Mouse (Mus musculus) limb, embryonic 12.5 days (tissue): ENCODE results near the gene Sarnp. TPM values are rescaled to one million over a fixed set of nuclear protein-coding genes. Genes with fewer than 3 reads are reported as not detected.

Experiments
- ATAC-seq: fragments of 200-750 bp; cut with Nextera tagmentation; 2 replicates; pipeline ENCODE4 v1.8.0; 2017; ENCODE audit warnings: low read depth, moderate TSS enrichment; ENCODE audit not compliant: insufficient number of reproducible peaks, insufficient read depth, low FRiP score, low TSS enrichment
- H3K27ac ChIP-seq: fragments of 300-500 bp; sonication (generic); 2 replicates; pipeline ENCODE4 v1.5.1; 2016; ENCODE audit warnings: mild to moderate bottlenecking, moderate library complexity
- H3K27me3 ChIP-seq: fragments of 300-500 bp; sonication (generic); 2 replicates; pipeline ENCODE4 v1.6.1; 2016; ENCODE audit warnings: mild to moderate bottlenecking, moderate library complexity
- H3K36me3 ChIP-seq: fragments of 300-500 bp; sonication (generic); 2 replicates; pipeline ENCODE4 v1.6.1; 2016; ENCODE audit warnings: mild to moderate bottlenecking, moderate library complexity
- H3K4me1 ChIP-seq: fragments of 300-500 bp; sonication (generic); replicated peaks from 2 replicates; pipeline ENCODE4 v1.6.1; 2016
- H3K4me2 ChIP-seq: fragments of 300-500 bp; sonication (generic); 2 replicates; pipeline ENCODE4 v1.6.1; 2016; ENCODE audit warnings: mild to moderate bottlenecking, moderate library complexity
- H3K4me3 ChIP-seq: fragments of 300-500 bp; sonication (generic); replicated peaks from 2 replicates; pipeline ENCODE4 v1.5.1; 2016; ENCODE audit warnings: mild to moderate bottlenecking
- H3K9ac ChIP-seq: fragments of 300-500 bp; sonication (generic); replicated peaks from 2 replicates; pipeline ENCODE4 v1.6.1; 2016; ENCODE audit warnings: mild to moderate bottlenecking, moderate library complexity
- H3K9me3 ChIP-seq: fragments of 300-500 bp; sonication (generic); 2 replicates; pipeline ENCODE4 v1.6.1; 2016; ENCODE audit warnings: mild to moderate bottlenecking, moderate library complexity
- WGBS: fragments of 180-500 bp; shearing (Covaris S2); methylation state at CpG from one replicate; pipeline ENCODE4 v1.1.7; 2016; 5-methylcytosine and 5-hydroxymethylcytosine counted together
- polyA plus RNA-seq: library from polyadenylated mRNA; unstranded; fragments of >200 nt; fragmentation: Nextera tagmentation; extraction: Ambion mirVana; gene quantifications from 2 replicates; pipeline ENCODE4 v1.2.1, GENCODE M21; 2016

Gene Sarnp
- polyA plus RNA-seq = 241 and 260 TPM in 2 replicates

DNA sequence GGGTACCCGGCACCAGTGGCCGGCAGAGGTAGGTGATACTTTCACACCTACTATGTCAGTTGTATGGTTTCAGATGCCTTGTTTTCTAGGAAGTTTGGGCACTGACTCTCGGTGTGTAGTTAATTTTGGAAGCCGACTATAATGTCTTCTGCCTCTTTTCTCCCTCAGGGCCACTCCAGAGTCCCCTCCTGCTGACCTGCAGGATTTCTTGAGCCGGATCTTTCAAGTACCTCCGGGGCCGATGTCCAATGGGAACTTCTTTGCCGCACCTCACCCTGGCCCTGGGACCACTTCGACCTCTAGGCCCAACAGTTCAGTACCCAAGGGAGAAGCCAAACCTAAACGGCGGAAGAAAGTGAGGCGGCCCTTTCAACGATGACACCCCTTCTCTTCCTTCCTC is at the start of gene Sarnp:
TSS of gene Sarnp (plus strand) at position 301 of the 400 bp plus-strand sequence.
- Histone ChIP-seq H3K27me3 (no peaks in the 10 kb centered on the region), H3K27ac (no peak within 1 kb of the TSS), H3K9me3 (no peaks in the 10 kb centered on the region), H3K4me3 (no peak within 1 kb of the TSS), H3K4me1 (peaks cover 6% of the 10 kb centered on the region), H3K9ac (no peak within 1 kb of the TSS), H3K4me2 (no peak within 1 kb of the TSS), H3K36me3 (peaks cover 67% of the 10 kb centered on the region)
- 89% methylated on average over 13 of the region's 13 CpGs for WGBS
- no peak for ATAC-seq

- H3K27ac ChIP-seq = no peak overlapping the region
- H3K4me3 ChIP-seq = no peak overlapping the region
- H3K4me1 ChIP-seq = peaks cover 3% of the 10 kb centered on the region; the same call in 1 of the 2 replicates
- H3K36me3 ChIP-seq = peaks cover 10% of the 10 kb centered on the region; the same call in 1 of the 2 replicates
- WGBS = 72% methylated on average over 2 of the region's 2 CpGs
- H3K4me2 ChIP-seq = no peak overlapping the region
- no peak for ATAC-seq
- H3K9ac ChIP-seq = no peak overlapping the region
- H3K9me3 ChIP-seq = no peaks in the 10 kb centered on the region
- H3K27me3 ChIP-seq = no peaks in the 10 kb centered on the region
Observed at GRCm38 (mm10) chr10:128772895-128773294, 44.2 kb upstream of the Sarnp start.

DNA sequence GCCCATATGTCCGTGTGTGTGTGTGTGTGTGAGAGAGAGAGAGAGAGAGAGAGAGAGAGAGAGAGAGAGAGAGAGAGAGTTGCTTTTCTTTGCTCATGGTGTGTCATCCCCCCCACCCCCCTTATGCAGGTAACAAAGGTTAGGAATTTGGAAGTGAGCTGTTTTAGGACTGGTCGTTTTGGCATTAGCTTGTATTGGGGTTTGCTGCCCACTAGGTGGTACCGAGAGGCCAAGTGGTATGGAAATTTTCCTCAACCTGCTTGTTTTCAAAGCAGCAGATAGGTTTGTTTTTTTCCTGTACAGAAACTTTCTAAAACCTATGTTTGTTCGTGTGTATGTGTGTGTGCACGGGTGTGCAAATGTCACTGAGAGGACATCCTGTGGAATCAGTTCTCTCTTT is 43.4 kb upstream of the Sarnp start:
- Histone ChIP-seq H3K27ac (no peak overlapping the region), H3K9me3 (no peaks in the 10 kb centered on the region), H3K36me3 (peaks cover 3% of the 10 kb centered on the region; the same call in 1 of the 2 replicates), H3K4me1 (peaks cover 5% of the 10 kb centered on the region), H3K9ac (no peak overlapping the region), H3K27me3 (no peaks in the 10 kb centered on the region), H3K4me3 (no peak overlapping the region), H3K4me2 (no peak overlapping the region)
- 26% methylated on average over 5 of the region's 5 CpGs for WGBS
- 0 out of 2 replicates have a peak, but pooled peaks have one; percentile 15 for ATAC-seq

GRCm38 (mm10) chr10:128778441-128778840 is 38.7 kb upstream of the Sarnp start:
- 93% methylated on average over 2 of the region's 2 CpGs for WGBS
- Histone ChIP-seq H3K27me3 (no peaks in the 10 kb centered on the region), H3K36me3 (no peaks in the 10 kb centered on the region), H3K4me3 (no peak overlapping the region), H3K4me1 (peaks cover 22% of the 10 kb centered on the region), H3K4me2 (no peak overlapping the region), H3K27ac (peak overlapping the region; percentile 78), H3K9ac (no peak overlapping the region), H3K9me3 (peaks cover 8% of the 10 kb centered on the region)
- ATAC-seq = no peak

DNA sequence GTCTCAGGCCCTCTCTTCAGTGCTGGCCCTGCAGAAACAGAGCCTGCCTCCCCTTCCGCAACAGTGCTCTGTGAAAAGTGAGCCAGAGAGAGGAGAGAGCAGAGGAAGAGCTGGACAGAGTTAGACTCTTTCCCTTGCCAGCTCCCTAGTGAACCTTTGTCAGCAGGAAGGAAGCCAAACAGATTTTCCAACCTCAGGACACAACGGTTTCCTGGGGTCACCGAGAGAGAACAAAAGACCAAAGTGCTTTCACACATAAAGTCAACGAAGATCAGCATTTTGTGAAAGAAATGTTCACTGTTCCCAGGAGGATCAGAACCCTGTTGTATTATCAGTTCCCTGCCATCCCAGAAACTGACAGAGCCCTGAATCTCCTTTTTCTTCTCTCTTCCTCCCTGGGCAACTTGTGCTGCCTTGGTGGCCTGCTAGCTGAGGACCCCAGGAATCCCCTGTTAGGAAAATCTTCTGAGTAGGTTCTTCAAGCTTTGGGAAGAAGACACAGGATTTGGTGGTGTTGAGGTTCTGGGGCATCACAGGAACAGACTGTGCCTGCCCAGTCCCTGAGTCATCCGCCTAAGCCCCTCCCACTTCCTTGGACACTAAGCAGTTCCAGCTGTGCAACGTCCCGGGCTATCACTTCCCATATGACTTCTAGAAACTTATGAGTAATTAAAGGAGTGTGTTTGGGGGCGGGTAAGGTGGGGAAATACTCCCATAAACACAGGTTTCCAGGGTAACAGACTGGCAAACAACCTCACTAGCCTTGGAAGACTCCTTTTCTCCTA is 37.9 kb upstream of the Sarnp start:
- Histone ChIP-seq H3K4me3 (no peak overlapping the region), H3K9ac (no peak overlapping the region), H3K36me3 (no peaks in the 10 kb centered on the region), H3K4me1 (peaks cover 19% of the 10 kb centered on the region), H3K27me3 (no peaks in the 10 kb centered on the region), H3K4me2 (0 out of 2 replicates have a peak overlapping the region, but pooled peaks have one; percentile 3), H3K9me3 (peaks cover 16% of the 10 kb centered on the region), H3K27ac (peak overlapping the region; percentile 78)
- 16% methylated on average over 8 of the region's 8 CpGs for WGBS
- peak; percentile 91 for ATAC-seq

DNA sequence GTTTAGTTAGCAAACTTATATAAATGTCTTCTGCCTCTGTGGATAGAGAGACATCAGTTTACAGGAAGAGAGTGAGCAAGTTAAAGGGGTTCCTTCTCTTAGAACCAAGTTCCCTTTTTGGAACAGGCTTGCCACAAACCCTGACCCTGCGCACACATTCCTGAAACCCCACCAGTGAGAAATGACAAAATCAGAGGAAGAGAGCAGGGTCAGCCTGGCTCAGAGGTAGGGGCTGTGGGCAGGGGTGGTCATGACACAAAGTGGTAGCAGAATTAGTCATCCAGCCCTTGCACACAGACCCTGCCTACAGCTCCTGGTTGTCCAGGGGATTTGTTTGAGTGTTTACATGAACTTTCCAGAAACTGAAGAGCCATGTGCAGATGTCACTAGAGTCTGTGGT is 36.9 kb upstream of the Sarnp start:
- H3K4me2 ChIP-seq = no peak overlapping the region
- no peaks in the 10 kb centered on the region for H3K27me3 ChIP-seq
- H3K36me3 ChIP-seq = no peaks in the 10 kb centered on the region
- no peak overlapping the region for H3K27ac ChIP-seq
- H3K9me3 ChIP-seq = peaks cover 21% of the 10 kb centered on the region
- 96% methylated on average over 1 of the region's 1 CpGs for WGBS
- no peak overlapping the region for H3K9ac ChIP-seq
- peaks cover 19% of the 10 kb centered on the region for H3K4me1 ChIP-seq
- H3K4me3 ChIP-seq = no peak overlapping the region
- no peak for ATAC-seq

GRCm38 (mm10) chr10:128790398-128791124 is 26.6 kb upstream of the Sarnp start, which contains the start of gene Mmp19:
Gene Mmp19 (plus strand): TSS chr10:128790910.
- Histone ChIP-seq H3K9me3 (no peaks in the 10 kb centered on the region), H3K27ac (no peak within 1 kb of the TSS), H3K4me1 (no peaks in the 10 kb centered on the region), H3K4me2 (no peak within 1 kb of the TSS), H3K27me3 (no peaks in the 10 kb centered on the region), H3K9ac (no peak within 1 kb of the TSS), H3K4me3 (no peak within 1 kb of the TSS), H3K36me3 (no peaks in the 10 kb centered on the region)
- 73% methylated on average over 7 of the region's 7 CpGs for WGBS
- no peak for ATAC-seq

GRCm38 (mm10) chr10:128792041-128792440 is 25.1 kb upstream of the Sarnp start:
- no peak overlapping the region for H3K27ac ChIP-seq
- no peak overlapping the region for H3K4me3 ChIP-seq
- ATAC-seq = no peak
- H3K36me3 ChIP-seq = no peaks in the 10 kb centered on the region
- H3K4me1 ChIP-seq = no peaks in the 10 kb centered on the region
- H3K27me3 ChIP-seq = no peaks in the 10 kb centered on the region
- H3K9ac ChIP-seq = no peak overlapping the region
- no peaks in the 10 kb centered on the region for H3K9me3 ChIP-seq
- H3K4me2 ChIP-seq = no peak overlapping the region

DNA sequence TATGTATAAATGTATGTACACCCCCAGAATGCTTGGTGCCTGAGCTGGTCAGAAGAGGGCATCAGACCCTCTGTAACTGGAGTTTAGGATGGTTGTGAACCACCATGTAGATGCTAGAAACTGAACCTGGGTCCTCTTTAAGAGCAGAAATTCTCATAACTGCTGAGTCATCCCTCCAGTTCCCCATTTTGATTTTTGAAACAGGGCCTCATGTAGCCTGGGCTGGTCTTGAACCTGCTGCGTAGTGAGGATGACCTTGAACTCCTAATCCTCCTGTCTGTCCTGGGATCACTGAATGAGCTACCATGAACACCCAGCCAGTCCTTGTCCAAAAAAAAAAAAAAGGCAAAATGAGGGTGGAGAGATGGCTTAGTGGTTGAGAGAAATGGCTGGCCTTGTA is 23.9 kb upstream of the Sarnp start:
- no peak for ATAC-seq
- no peak overlapping the region for H3K27ac ChIP-seq
- H3K4me2 ChIP-seq = no peak overlapping the region
- no peaks in the 10 kb centered on the region for H3K27me3 ChIP-seq
- no peak overlapping the region for H3K4me3 ChIP-seq
- H3K9ac ChIP-seq = no peak overlapping the region
- H3K4me1 ChIP-seq = no peaks in the 10 kb centered on the region
- 90% methylated on average over 1 of the region's 1 CpGs for WGBS
- no peaks in the 10 kb centered on the region for H3K9me3 ChIP-seq
- peaks cover 8% of the 10 kb centered on the region; the same call in 1 of the 2 replicates for H3K36me3 ChIP-seq

DNA sequence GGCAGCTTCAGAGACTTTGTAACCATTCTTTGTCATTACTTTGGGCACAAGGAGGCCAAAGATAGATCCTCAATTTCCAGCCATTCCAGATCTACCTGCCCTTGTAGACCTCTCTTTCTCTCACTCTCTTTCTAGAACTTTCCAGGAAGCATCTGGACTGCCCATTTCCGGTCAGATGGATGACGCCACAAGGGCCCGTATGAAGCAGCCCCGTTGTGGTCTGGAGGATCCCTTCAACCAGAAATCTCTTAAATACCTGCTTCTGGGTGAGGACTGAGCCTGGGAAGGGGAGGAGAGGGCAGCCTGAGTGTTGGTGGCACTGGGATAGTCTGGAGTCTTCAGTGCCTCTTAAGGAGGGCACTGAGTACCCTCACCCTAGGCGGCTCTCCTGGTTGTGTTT is 22.7 kb upstream of the Sarnp start:
- H3K4me1 ChIP-seq = no peaks in the 10 kb centered on the region
- H3K4me3 ChIP-seq = no peak overlapping the region
- H3K27ac ChIP-seq = no peak overlapping the region
- H3K4me2 ChIP-seq = no peak overlapping the region
- H3K36me3 ChIP-seq = peaks cover 17% of the 10 kb centered on the region; the same call in 1 of the 2 replicates
- H3K9ac ChIP-seq = no peak overlapping the region
- H3K9me3 ChIP-seq = no peaks in the 10 kb centered on the region
- no peaks in the 10 kb centered on the region for H3K27me3 ChIP-seq
- ATAC-seq = no peak
- WGBS = 91% methylated on average over 5 of the region's 5 CpGs

DNA sequence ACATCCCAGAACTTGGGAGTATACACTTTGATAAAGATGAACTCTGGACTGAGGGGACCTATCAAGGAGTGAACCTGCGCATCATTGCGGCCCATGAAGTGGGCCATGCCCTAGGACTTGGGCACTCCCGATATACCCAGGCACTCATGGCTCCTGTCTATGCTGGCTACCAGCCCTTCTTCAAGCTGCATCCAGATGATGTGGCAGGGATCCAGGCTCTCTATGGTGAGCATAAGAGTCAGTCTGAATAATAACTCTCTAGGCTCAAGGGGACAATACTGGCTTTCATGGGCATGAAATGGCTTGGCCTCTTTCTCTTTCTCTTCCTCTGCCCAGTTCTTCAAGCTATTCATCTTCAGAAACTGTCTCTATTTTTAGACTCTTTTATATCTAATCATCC is 21.6 kb upstream of the Sarnp start:
- peaks cover 29% of the 10 kb centered on the region for H3K36me3 ChIP-seq
- no peaks in the 10 kb centered on the region for H3K4me1 ChIP-seq
- no peak for ATAC-seq
- no peak overlapping the region for H3K27ac ChIP-seq
- 96% methylated on average over 3 of the region's 3 CpGs for WGBS
- no peaks in the 10 kb centered on the region for H3K27me3 ChIP-seq
- no peak overlapping the region for H3K9ac ChIP-seq
- no peak overlapping the region for H3K4me2 ChIP-seq
- H3K9me3 ChIP-seq = no peaks in the 10 kb centered on the region
- no peak overlapping the region for H3K4me3 ChIP-seq
